Mouse (Mus musculus) midbrain, postnatal 0 days (tissue): ENCODE measurements around the gene Snx1. TPM values are rescaled to one million over a fixed set of nuclear protein-coding genes. Genes with fewer than 3 reads are reported as not detected.
A peak's percentile ranks its signal among the peaks of the same experiment; 100 is the strongest.

Experiments
- ATAC-seq: fragments of 200-750 bp; cut with Nextera tagmentation; 2 replicates; pipeline ENCODE4 v1.8.0; 2017; ENCODE audit warnings: moderate number of reproducible peaks, mild to moderate bottlenecking, moderate TSS enrichment, moderate library complexity; ENCODE audit not compliant: low FRiP score
- DNase-seq: peaks from one replicate; pipeline ENCODE4 v3.0.0-alpha.2; 2015; ENCODE audit warnings: low spot score
- H3K27ac ChIP-seq: fragments of 300-500 bp; sonication (generic); 2 replicates; pipeline ENCODE4 v1.5.1; 2014; ENCODE audit warnings: low read depth, mild to moderate bottlenecking, low read length, mixed read lengths
- H3K27me3 ChIP-seq: fragments of 300-500 bp; sonication (generic); 2 replicates; pipeline ENCODE4 v1.6.1; 2014; ENCODE audit warnings: low read length, control low read depth, mixed read lengths; ENCODE audit not compliant: insufficient read depth
- H3K36me3 ChIP-seq: fragments of 300-500 bp; sonication (generic); 2 replicates; pipeline ENCODE4 v1.6.1; 2014; ENCODE audit warnings: low read length, control low read depth, mixed read lengths; ENCODE audit not compliant: insufficient read depth
- H3K4me1 ChIP-seq: fragments of 300-500 bp; sonication (generic); 2 replicates; pipeline ENCODE4 v1.6.1; 2014; ENCODE audit warnings: mild to moderate bottlenecking, control low read depth, antibody characterized with exemption, low read length, mixed read lengths; ENCODE audit not compliant: insufficient read depth
- H3K4me2 ChIP-seq: fragments of 300-500 bp; sonication (generic); 2 replicates; pipeline ENCODE4 v1.6.1; 2014; ENCODE audit warnings: low read depth, mild to moderate bottlenecking, low read length, mixed read lengths; ENCODE audit not compliant: poor library complexity, severe bottlenecking
- H3K4me3 ChIP-seq: fragments of 300-500 bp; sonication (generic); 2 replicates; pipeline ENCODE4 v1.5.1; 2014; ENCODE audit warnings: low read depth, mild to moderate bottlenecking, low read length, moderate library complexity
- H3K9ac ChIP-seq: fragments of 300-500 bp; sonication (generic); replicated peaks from 2 replicates; pipeline ENCODE4 v1.6.1; 2014; ENCODE audit warnings: mild to moderate bottlenecking, low read length, moderate library complexity, mixed read lengths; ENCODE audit not compliant: poor library complexity, severe bottlenecking
- H3K9me3 ChIP-seq: fragments of 300-500 bp; sonication (generic); 2 replicates; pipeline ENCODE4 v1.6.1; 2016; ENCODE audit warnings: low read length, control low read depth
- CTCF ChIP-seq: IDR thresholded peaks from 2 replicates; pipeline ENCODE4 v1.5.1; 2016; ENCODE audit warnings: antibody characterized with exemption, mild to moderate bottlenecking
- WGBS: fragments of 180-500 bp; shearing (Covaris S2); extraction: QIAGEN DNeasy Blood & Tissue Kit; methylation state at CpG from one replicate; pipeline ENCODE4 v1.1.7; 2014; 5-methylcytosine and 5-hydroxymethylcytosine counted together
- polyA plus RNA-seq: library from polyadenylated mRNA; unstranded; fragments of >200 nt; fragmentation: Nextera tagmentation; extraction: Ambion mirVana; gene quantifications from 2 replicates; pipeline ENCODE4 v1.2.1, GENCODE M21; 2015
- total RNA-seq: library from RNA; depleted of rRNA; stranded (reverse); fragments of >200 nt; gene quantifications from 2 replicates; pipeline ENCODE4 v1.2.3, GENCODE M21; 2014

Gene Snx1
- total and polyA plus RNA-seq, 2 experiments from 2014 or later, result 38.1 to 47.1 TPM

DNA sequence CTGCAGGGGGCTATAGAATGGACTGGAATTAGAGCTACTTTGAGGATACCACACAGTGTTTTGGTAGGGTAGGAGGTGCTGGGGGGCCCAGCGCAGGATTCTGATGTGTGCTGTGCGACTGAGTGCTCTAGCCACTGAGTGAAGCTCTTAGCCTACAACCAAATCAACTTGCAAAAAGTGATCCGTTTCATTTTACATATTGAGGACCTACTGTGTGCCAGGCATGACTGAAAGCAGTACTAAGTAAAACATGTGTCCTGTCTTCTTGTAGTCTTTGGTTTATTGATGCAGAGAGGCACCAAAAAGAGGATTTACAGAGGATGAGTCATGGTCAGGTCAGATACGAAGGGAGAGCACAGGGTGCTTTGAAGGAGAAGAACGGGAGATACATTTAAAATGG is 40.8 kb upstream of the Snx1 start:
- 83% methylated on average over 5 of the region's 5 CpGs for WGBS
- no peaks in the 10 kb centered on the region for H3K27me3 ChIP-seq
- DNase-seq (no peak), ATAC-seq (no peak)
- no peak for TF ChIP-seq CTCF
- H3K36me3 ChIP-seq, result no peaks in the 10 kb centered on the region
- no peaks in the 10 kb centered on the region for H3K9me3 ChIP-seq
- H3K4me1 ChIP-seq, result no peaks in the 10 kb centered on the region
- no peak overlapping the region for H3K27ac ChIP-seq
- no peak overlapping the region for H3K4me2 ChIP-seq
- no peak overlapping the region for H3K9ac ChIP-seq
- no peak overlapping the region for H3K4me3 ChIP-seq

DNA sequence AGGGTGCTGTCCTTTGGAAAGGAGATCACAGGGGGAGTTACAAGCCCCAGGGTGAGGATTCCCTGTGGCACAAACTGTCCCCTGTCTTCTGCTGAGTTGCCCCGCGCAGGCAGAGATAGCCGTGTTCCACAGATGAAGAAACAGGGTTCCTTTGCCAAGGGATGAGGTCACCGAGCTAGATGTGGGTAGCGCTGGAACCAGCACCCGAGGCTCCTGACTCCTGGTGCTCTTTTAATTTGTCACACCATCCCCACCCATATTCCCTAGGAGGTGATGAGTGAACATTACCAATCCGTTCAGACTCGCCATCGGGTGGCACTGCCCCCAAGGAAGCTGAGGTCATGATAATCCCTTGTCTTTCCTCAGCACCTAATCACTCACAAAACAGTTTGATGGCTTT is 36.6 kb upstream of the Snx1 start:
- Histone ChIP-seq H3K9ac (no peak overlapping the region), H3K4me3 (no peak overlapping the region), H3K27ac (no peak overlapping the region), H3K27me3 (peaks cover 14% of the 10 kb centered on the region; the same call in 1 of the 2 replicates), H3K4me2 (no peak overlapping the region), H3K9me3 (no peaks in the 10 kb centered on the region), H3K36me3 (no peaks in the 10 kb centered on the region), H3K4me1 (peaks cover 1% of the 10 kb centered on the region; the same call in 1 of the 2 replicates)
- no peak for ATAC-seq
- no peak for DNase-seq
- 0 out of 2 replicates have a peak, but pooled peaks have one; percentile 18 for TF ChIP-seq CTCF
- WGBS, result 87% methylated on average over 9 of the region's 9 CpGs

DNA sequence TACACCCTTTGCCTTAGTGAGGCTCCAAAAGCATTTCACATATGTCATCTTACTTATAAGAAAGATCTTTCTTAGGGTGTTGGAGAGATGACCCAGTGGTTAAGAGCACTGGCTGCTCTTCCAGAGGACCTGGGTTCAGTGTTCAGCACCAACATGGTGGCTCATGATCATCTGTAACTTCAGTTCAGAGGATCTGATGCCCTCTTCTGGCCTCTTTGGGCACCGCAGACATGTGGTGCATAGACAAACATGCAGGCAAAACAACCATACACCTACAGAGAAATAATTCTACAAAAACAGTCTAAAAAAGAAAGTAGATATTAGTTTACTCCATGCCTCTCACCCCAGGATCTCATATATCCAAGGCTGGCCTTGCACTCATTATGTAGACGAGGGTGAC is 33.8 kb upstream of the Snx1 start:
- DNase-seq (no peak), ATAC-seq (no peak)
- TF ChIP-seq CTCF, result no peak
- no peaks in the 10 kb centered on the region for H3K9me3 ChIP-seq
- 100% methylated on average over 2 of the region's 2 CpGs for WGBS
- peaks cover 2% of the 10 kb centered on the region; the same call in 1 of the 2 replicates for H3K4me1 ChIP-seq
- no peak overlapping the region for H3K4me2 ChIP-seq
- no peak overlapping the region for H3K27ac ChIP-seq
- H3K9ac ChIP-seq, result no peak overlapping the region
- H3K4me3 ChIP-seq, result no peak overlapping the region
- H3K36me3 ChIP-seq, result no peaks in the 10 kb centered on the region
- H3K27me3 ChIP-seq, result peaks cover 15% of the 10 kb centered on the region; the same call in 1 of the 2 replicates

DNA sequence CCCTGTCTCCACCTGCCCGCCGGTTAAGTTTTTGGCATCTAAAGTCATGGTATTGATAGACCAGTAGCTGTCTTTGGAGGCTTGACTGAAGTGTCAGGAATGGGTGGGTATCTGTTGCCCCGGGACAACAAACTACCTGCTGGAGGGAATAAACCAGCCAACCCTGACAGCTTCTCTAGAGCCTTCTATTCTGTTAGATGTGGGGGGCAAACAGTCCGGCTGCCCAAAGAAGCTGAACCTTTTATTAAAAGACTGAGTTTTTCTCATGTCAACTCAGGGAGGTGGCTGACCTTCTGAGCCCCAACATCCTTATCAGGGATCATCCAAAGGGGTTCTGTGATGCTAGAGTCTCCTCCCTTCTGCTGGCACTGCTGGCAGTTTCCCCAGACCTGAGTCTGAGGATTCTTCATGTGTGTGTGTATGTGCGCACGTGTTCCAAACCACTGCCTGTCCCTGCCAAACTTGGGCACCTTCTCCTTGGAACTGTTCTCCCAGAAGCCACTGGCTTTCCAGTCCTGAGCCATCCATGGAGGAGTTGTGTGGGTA is 32.6 kb upstream of the Snx1 start:
- Histone ChIP-seq H3K27me3 (peaks cover 15% of the 10 kb centered on the region; the same call in 1 of the 2 replicates), H3K4me2 (no peak overlapping the region), H3K4me1 (peaks cover 2% of the 10 kb centered on the region; the same call in 1 of the 2 replicates), H3K9me3 (no peaks in the 10 kb centered on the region), H3K27ac (no peak overlapping the region), H3K4me3 (no peak overlapping the region), H3K9ac (no peak overlapping the region), H3K36me3 (no peaks in the 10 kb centered on the region)
- ATAC-seq (no peak), DNase-seq (no peak)
- no peak for TF ChIP-seq CTCF
- 91% methylated on average over 6 of the region's 6 CpGs for whole genome bisulfite sequencing

DNA sequence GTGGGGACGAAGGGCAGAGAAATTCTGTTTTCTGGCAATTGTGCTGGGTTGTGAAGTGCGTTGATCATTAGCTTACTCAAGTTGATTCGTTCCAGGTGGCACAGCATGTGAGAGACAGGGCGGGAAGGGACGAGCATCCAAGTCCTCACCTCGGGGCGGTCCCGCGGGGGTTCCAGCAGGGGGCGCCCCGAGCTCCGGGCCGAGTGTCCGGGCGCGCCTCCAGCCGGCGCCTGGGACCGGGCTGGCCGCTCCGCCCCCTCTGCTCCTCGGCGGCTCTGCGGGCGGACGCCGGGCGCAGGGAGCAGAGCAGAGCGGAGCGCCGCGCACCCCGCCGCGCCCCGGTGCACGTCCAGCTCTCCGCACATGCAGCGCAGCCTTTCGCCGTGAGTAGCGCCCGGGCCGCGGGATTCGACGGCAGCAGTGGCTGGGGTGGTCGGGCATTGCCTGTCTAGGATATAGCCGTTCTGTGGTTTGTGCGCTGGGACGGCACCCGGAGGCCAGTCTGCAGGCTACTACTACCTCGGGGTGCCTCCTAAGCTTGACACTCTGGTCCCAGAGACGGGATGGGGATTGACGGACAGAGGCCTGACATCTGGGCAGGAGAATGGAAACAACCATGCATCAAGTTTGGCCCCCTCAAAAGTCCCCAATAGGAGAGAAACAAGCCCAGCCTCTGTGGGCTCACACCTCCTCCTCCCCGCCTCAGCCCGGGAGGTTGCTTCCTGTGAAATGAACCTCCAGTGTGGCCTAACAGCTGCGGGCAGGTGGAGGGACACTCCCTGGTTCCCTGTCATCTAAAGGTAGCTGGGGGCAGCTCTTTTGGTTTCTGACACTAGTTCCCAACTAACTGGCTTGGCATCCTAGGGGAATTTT is 31.8 kb upstream of the Snx1 start, which contains the start of gene Dapk2:
Gene Dapk2, plus strand, starts transcription at position 266 of the 873 bp plus-strand sequence.
- Histone ChIP-seq H3K4me1 (peaks cover 2% of the 10 kb centered on the region; the same call in 1 of the 2 replicates), H3K36me3 (no peaks in the 10 kb centered on the region), H3K9ac (no peak within 1 kb of the TSS), H3K27ac (no peak within 1 kb of the TSS), H3K27me3 (peaks cover 15% of the 10 kb centered on the region; the same call in 1 of the 2 replicates), H3K9me3 (no peaks in the 10 kb centered on the region), H3K4me3 (peak within 1 kb of the TSS; percentile 32), H3K4me2 (peak within 1 kb of the TSS; percentile 48)
- ATAC-seq (peak; percentile 56; the same call in 1 of the 2 replicates), DNase-seq (peak; percentile 55)
- WGBS, result 3% methylated on average over 58 of the region's 58 CpGs
- TF ChIP-seq CTCF, result peak; percentile 53

DNA sequence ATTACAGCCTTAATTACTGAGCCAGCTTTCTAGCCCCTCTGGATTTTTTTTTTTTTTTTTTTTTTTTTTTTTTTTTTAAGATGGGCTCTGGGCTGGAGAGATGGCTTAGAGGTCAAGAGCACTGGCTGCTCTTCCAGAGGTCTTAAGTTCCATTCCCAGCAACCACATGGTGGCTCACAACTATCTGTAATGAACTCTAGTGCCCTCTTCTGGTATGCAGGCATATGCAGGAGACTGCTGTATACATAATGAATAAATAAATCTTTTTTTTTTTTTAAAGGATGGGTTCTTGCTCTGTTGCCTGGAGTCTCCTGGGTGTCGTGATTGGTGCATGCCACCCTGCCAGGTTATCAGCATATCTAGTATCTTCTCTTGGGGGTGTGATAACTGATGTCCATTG is 29.1 kb upstream of the Snx1 start:
- H3K27ac ChIP-seq, result no peak overlapping the region
- 87% methylated on average over 1 of the region's 1 CpGs for WGBS
- peaks cover 15% of the 10 kb centered on the region; the same call in 1 of the 2 replicates for H3K27me3 ChIP-seq
- no peak overlapping the region for H3K4me2 ChIP-seq
- ATAC-seq, result no peak
- no peaks in the 10 kb centered on the region for H3K36me3 ChIP-seq
- DNase-seq, result no peak
- H3K4me1 ChIP-seq, result peaks cover 2% of the 10 kb centered on the region; the same call in 1 of the 2 replicates
- no peak overlapping the region for H3K9ac ChIP-seq
- no peaks in the 10 kb centered on the region for H3K9me3 ChIP-seq
- no peak overlapping the region for H3K4me3 ChIP-seq
- TF ChIP-seq CTCF, result peak; percentile 37; the same call in 1 of the 2 replicates
